Mouse (Mus musculus) intestine, postnatal 0 days (tissue): ENCODE measurements around the gene Med22. TPM values are rescaled to one million over a fixed set of nuclear protein-coding genes. Genes with fewer than 3 reads are reported as not detected.

ENCODE experiments used
- ATAC-seq: fragments of 200-750 bp; cut with Nextera tagmentation; 2 replicates; pipeline ENCODE4 v1.8.0; 2017; ENCODE audit warnings: mild to moderate bottlenecking, moderate TSS enrichment, moderate library complexity
- H3K27ac ChIP-seq: fragments of 300-500 bp; sonication (generic); 2 replicates; pipeline ENCODE4 v1.5.1; 2014; ENCODE audit warnings: mild to moderate bottlenecking, low read depth, low read length, moderate library complexity
- H3K27me3 ChIP-seq: fragments of 300-500 bp; sonication (generic); replicated peaks from 2 replicates; pipeline ENCODE4 v1.6.1; 2014; ENCODE audit warnings: low read length, mixed read lengths; ENCODE audit not compliant: control insufficient read depth, insufficient read depth
- H3K36me3 ChIP-seq: fragments of 300-500 bp; sonication (generic); 2 replicates; pipeline ENCODE4 v1.6.1; 2014; ENCODE audit warnings: mild to moderate bottlenecking, moderate library complexity; ENCODE audit not compliant: control insufficient read depth, insufficient read depth
- H3K4me1 ChIP-seq: fragments of 300-500 bp; sonication (generic); replicated peaks from 2 replicates; pipeline ENCODE4 v1.6.1; 2014; ENCODE audit warnings: antibody characterized with exemption, low read length, mixed read lengths; ENCODE audit not compliant: control insufficient read depth, insufficient read depth
- H3K4me2 ChIP-seq: fragments of 300-500 bp; sonication (generic); replicated peaks from 2 replicates; pipeline ENCODE4 v1.6.1; 2014; ENCODE audit warnings: low read depth, mild to moderate bottlenecking, moderate library complexity
- H3K4me3 ChIP-seq: fragments of 300-500 bp; sonication (generic); 2 replicates; pipeline ENCODE4 v1.5.1; 2014; ENCODE audit warnings: low read depth, low read length
- H3K9ac ChIP-seq: fragments of 300-500 bp; sonication (generic); 2 replicates; pipeline ENCODE4 v1.6.1; 2014; ENCODE audit warnings: mild to moderate bottlenecking, low read depth, low read length
- H3K9me3 ChIP-seq: fragments of 300-500 bp; sonication (generic); 2 replicates; pipeline ENCODE4 v1.6.1; 2016; ENCODE audit warnings: mixed run types; ENCODE audit not compliant: control insufficient read depth
- CTCF ChIP-seq: sonication (generic); IDR thresholded peaks from 2 replicates; pipeline ENCODE4 v1.5.1; 2016; ENCODE audit warnings: low read depth, mild to moderate bottlenecking, control low read depth, antibody characterized with exemption, moderate library complexity
- WGBS: fragments of 180-500 bp; shearing (Covaris S2); extraction: QIAGEN DNeasy Blood & Tissue Kit; methylation state at CpG from one replicate; pipeline ENCODE4 v1.1.7; 2014; 5-methylcytosine and 5-hydroxymethylcytosine counted together
- polyA plus RNA-seq: library from polyadenylated mRNA; unstranded; fragments of >200 nt; fragmentation: Nextera tagmentation; extraction: Ambion mirVana; gene quantifications from 2 replicates; pipeline ENCODE4 v1.2.1, GENCODE M21; 2015

Gene Med22
- polyA plus RNA-seq, 1 experiment from 2014 or later, result 19.8 TPM

GRCm38 (mm10) chr2:26951346-26951905 is 40.9 kb upstream of the Med22 start:
- no peak for TF ChIP-seq CTCF
- Histone ChIP-seq H3K9me3 (no peaks in the 10 kb centered on the region), H3K4me2 (no peak overlapping the region), H3K4me1 (no peaks in the 10 kb centered on the region), H3K27me3 (no peaks in the 10 kb centered on the region), H3K9ac (no peak overlapping the region), H3K36me3 (peaks cover 72% of the 10 kb centered on the region), H3K27ac (no peak overlapping the region), H3K4me3 (no peak overlapping the region)
- no peak for ATAC-seq
- 89% methylated on average over 8 of the region's 8 CpGs for WGBS

- peaks cover 65% of the 10 kb centered on the region for H3K36me3 ChIP-seq
- no peak overlapping the region for H3K9ac ChIP-seq
- H3K27me3 ChIP-seq, result no peaks in the 10 kb centered on the region
- ATAC-seq, result no peak
- H3K4me1 ChIP-seq, result no peaks in the 10 kb centered on the region
- H3K9me3 ChIP-seq, result no peaks in the 10 kb centered on the region
- no peak overlapping the region for H3K4me2 ChIP-seq
- H3K4me3 ChIP-seq, result no peak overlapping the region
- no peak overlapping the region for H3K27ac ChIP-seq
- WGBS, result 87% methylated on average over 2 of the region's 2 CpGs
- TF ChIP-seq CTCF, result no peak
Measured at GRCm38 (mm10) chr2:26950411-26950810, 39.9 kb upstream of the Med22 start.

GRCm38 (mm10) chr2:26943253-26943652 is 32.8 kb upstream of the Med22 start:
- Histone ChIP-seq H3K27ac (peak overlapping the region; percentile 76), H3K4me2 (no peak overlapping the region), H3K4me1 (no peaks in the 10 kb centered on the region), H3K9me3 (no peaks in the 10 kb centered on the region), H3K27me3 (no peaks in the 10 kb centered on the region), H3K4me3 (no peak overlapping the region), H3K36me3 (peaks cover 15% of the 10 kb centered on the region), H3K9ac (no peak overlapping the region)
- WGBS, result 27% methylated on average over 3 of the region's 3 CpGs
- ATAC-seq, result peak; percentile 84
- TF ChIP-seq CTCF, result no peak

- no peaks in the 10 kb centered on the region for H3K4me1 ChIP-seq
- 0 out of 2 replicates have a peak, but pooled peaks cover 4% of the 10 kb centered on the region for H3K36me3 ChIP-seq
- 34% methylated on average over 5 of the region's 5 CpGs for WGBS
- H3K9ac ChIP-seq, result no peak overlapping the region
- no peak overlapping the region for H3K4me2 ChIP-seq
- H3K27ac ChIP-seq, result peak overlapping the region; percentile 46; the same call in 1 of the 2 replicates
- peak; percentile 74 for ATAC-seq
- H3K27me3 ChIP-seq, result no peaks in the 10 kb centered on the region
- peak; percentile 71 for TF ChIP-seq CTCF
- H3K4me3 ChIP-seq, result no peak overlapping the region
- no peaks in the 10 kb centered on the region for H3K9me3 ChIP-seq
Measured at GRCm38 (mm10) chr2:26941539-26941938, 31.1 kb upstream of the Med22 start.

- no peak for TF ChIP-seq CTCF
- peaks cover 6% of the 10 kb centered on the region; the same call in 1 of the 2 replicates for H3K4me1 ChIP-seq
- 0 out of 2 replicates have a peak, but pooled peaks cover 4% of the 10 kb centered on the region for H3K36me3 ChIP-seq
- no peak for ATAC-seq
- no peak overlapping the region for H3K27ac ChIP-seq
- no peak overlapping the region for H3K9ac ChIP-seq
- no peak overlapping the region for H3K4me2 ChIP-seq
- H3K27me3 ChIP-seq, result no peaks in the 10 kb centered on the region
- no peak overlapping the region for H3K4me3 ChIP-seq
- WGBS, result 57% methylated on average over 1 of the region's 1 CpGs
- H3K9me3 ChIP-seq, result no peaks in the 10 kb centered on the region
Measured at GRCm38 (mm10) chr2:26936425-26936824, 25.9 kb upstream of the Med22 start.

GRCm38 (mm10) chr2:26935286-26935685 is 24.8 kb upstream of the Med22 start:
- TF ChIP-seq CTCF, result no peak
- no peak for ATAC-seq
- no peaks in the 10 kb centered on the region for H3K9me3 ChIP-seq
- no peak overlapping the region for H3K4me2 ChIP-seq
- no peak overlapping the region for H3K9ac ChIP-seq
- H3K27me3 ChIP-seq, result no peaks in the 10 kb centered on the region
- H3K4me1 ChIP-seq, result peaks cover 6% of the 10 kb centered on the region; the same call in 1 of the 2 replicates
- peaks cover 8% of the 10 kb centered on the region; the same call in 1 of the 2 replicates for H3K36me3 ChIP-seq
- WGBS, result 77% methylated on average over 2 of the region's 2 CpGs
- peak overlapping the region; percentile 21; the same call in 1 of the 2 replicates for H3K27ac ChIP-seq
- no peak overlapping the region for H3K4me3 ChIP-seq
